Mouse (Mus musculus) cerebellum, postnatal 10 days (tissue): ENCODE measurements around the gene Ptx3.
A peak's percentile ranks its signal among the peaks of the same experiment; 100 is the strongest.

Source experiments
- DNase-seq, 2 experiments: peaks; one replicate each; pipeline ENCODE4 v3.0.0; 2021; ENCODE audit warnings: mixed read lengths in 2 of 2

The Ptx3 gene

DNA sequence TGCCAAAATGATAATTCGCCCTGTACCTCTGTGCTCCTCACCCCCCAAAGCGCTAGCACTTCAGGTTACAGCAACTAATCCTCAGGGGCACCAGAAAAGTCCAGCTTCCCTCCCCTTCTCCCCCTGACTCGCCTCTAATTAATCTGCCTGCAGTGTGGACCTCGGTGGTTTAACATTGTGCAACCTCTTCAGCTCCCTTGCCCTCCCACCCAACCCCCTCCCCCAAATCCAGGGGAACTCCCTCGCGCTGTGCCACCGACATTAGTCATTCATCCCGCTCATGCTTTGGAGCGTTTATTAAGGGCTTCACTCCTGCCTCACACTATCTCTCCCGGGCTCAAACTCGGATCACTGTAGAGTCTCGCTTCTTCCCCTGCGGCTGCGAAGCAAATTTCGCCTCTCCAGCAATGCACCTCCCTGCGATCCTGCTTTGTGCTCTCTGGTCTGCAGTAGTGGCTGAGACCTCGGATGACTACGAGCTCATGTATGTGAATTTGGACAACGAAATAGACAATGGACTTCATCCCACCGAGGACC is at the start of gene Ptx3:
Ptx3 (plus strand) TSS at position 256 of the 537 bp plus-strand sequence.
- peak; percentile 15 to 28 for DNase-seq

DNA sequence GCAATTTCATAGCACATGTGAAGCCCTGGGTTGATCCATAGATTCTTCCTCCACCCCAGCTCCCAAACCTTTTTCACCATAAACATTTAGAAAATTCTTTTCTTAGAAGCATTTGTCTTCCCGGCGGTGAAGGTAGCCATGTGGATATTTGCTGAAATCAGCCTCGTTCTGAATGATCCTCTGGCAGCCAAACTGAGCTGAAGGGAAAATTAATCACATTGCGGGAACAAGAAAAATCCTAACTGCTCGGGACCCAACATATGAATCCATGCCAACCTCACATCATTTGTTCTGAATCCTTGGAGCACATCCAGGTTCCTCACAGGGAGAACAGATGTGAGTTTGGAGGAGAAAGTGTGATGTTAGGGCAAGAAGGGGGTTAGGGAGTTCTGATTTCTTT is 46.8 kb upstream of the Ptx3 start:
- DNase-seq: peak; percentile 59 to 62

DNA sequence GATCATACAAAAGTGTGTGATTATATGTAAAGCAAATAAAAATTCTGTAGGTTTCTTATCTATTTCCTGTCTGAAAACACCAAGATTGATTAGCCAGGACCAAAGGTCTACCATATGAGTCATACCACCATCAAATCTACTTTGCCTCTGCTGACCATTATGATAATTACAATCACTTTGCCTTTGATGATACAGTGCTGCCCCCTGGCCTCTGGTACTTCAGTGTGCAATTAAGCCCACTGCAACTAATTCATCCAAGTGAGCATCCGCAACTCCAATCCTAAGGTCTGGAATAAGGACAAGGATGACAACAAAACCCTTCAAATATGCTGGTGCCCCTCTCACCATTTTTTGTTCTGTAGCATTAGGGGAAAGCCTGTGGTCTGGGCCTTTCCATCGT is 40.1 kb upstream of the Ptx3 start:
- peak; percentile 18 to 22 for DNase-seq

GRCm38 (mm10) chr3:66193910-66194562 is 25.7 kb upstream of the Ptx3 start:
- no peak for DNase-seq

GRCm38 (mm10) chr3:66208836-66209573 is 10.7 kb upstream of the Ptx3 start:
- no peak for DNase-seq

- DNase-seq: no peak
These were observed 6.2 kb upstream of the Ptx3 start for GRCm38 (mm10) chr3:66213524-66213923.

DNA sequence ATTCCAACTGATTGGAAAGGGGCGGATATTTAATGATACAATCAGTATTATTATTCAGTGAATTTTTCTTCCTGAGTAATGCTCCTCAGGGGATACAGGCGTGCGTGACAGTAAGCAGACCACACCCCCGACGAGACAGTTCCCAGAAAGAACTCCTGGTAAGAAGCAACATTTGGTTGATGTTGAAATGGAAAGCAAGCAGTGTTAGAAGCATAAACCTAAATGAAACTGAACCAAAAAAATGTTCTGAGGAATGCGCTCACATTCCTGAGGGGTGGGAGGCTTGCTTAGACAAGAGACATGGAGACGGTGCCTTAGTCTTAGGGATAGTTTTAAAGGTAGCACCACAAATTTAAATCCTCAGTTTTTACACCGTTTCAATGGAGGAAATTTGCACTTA is 4.0 kb upstream of the Ptx3 start:
- DNase-seq: no peak

GRCm38 (mm10) chr3:66220554-66221242 is 988 bp downstream of the Ptx3 start:
- peak; percentile 65 to 66 for DNase-seq

- peak; percentile 17 to 20 for DNase-seq
These were observed 1.5 kb downstream of the Ptx3 start for GRCm38 (mm10) chr3:66221243-66221611.

GRCm38 (mm10) chr3:66224931-66225537 is 5.3 kb downstream of the Ptx3 start:
- no peak for DNase-seq

DNA sequence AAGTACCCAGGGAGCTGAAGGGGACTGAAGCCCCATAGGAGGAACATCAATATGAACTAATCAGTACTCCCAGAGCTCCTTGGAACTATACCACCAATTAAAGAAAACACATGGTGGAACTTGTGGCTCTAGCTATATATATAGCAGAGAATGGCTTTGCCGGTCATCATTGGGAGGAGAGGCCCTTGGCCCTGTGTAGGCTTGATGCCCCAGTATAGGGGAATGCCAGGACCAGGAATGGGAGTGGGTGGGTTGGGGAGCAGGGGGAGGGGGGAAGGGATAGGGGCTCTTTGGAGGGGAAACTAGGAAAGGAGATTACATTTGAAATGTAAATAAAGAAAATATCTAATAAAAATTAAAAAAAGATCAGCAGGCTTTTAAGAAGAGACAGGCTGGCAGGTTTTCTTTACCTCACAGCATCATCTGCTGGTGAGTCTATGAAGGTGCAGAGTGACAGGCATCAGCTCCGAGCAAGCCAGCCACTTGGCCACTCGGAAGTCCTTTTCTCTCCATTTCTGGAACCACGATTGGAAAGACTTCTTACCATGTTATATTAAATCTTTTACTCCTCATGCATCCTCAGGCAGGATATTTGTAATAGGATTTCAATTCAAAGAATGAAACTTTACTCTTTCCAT is 16.6 kb downstream of the Ptx3 start:
- peak; percentile 50 to 62 for DNase-seq

DNA sequence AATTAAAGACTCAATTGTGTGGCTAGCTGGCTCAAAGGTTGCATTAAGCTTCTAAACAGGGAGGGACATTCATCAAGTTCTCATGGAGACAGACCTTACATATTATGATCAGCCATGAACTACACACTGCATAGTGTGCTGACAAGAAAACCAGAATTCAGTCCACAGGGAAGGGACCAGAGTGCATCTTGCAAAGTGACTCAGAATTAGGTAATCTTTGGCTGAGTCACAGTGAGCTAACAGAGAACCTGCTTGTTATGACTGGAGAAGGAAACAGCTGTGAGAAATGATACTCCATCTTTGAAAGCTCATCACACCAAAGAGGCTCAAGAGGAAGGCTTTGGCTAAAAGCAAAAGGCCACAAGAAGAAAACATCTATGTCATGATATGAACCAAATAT is 20.8 kb downstream of the Ptx3 start:
- no peak for DNase-seq

DNA sequence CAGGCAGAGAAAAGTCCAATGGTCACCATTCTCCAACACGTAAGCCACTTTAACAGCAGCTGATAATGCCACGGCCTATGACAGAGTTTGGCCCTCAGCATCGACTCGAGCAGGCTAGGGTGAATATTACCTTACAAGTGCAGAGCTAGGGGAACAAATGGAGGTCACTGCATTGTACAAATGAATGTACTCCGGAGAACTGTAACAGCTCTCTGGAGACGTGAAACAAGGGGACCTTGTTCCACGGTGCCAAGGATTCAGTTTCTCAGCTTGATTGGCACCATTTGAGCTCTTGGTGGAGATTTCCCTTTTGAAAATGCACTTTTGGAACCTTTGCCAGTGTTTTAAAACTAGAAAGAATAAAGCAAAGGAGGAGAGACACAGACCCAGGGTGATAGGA is 32.1 kb downstream of the Ptx3 start:
- no peak for DNase-seq

DNA sequence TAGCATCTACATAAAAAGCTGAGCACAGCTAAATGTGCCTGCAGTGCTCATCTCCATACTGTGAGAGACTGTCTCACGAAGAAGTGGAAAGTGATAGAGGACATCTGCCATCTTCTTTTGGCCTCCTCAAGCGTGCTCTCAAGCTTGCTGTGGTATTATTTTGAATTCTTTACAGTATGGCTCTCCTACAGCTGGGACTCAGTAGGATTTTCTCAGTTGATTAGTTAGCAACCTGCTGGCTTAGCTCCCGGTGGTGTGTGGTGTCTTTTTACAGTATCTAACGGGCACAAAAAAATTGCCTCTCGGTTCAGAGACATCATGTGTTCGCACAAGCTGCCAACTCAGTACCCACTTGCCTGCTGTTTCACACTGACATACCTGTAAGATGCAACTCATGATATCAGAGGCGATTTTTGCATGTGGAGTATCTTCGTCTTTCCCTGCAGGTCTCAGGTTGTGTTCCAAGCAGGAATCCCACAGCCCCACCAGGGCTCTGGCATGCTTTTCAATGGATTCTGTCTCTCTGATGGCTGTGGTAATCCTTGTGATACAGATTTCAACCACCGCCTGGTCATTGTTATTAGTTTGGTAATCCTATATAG is 34.9 kb downstream of the Ptx3 start:
- peak; percentile 66 to 83 for DNase-seq

DNA sequence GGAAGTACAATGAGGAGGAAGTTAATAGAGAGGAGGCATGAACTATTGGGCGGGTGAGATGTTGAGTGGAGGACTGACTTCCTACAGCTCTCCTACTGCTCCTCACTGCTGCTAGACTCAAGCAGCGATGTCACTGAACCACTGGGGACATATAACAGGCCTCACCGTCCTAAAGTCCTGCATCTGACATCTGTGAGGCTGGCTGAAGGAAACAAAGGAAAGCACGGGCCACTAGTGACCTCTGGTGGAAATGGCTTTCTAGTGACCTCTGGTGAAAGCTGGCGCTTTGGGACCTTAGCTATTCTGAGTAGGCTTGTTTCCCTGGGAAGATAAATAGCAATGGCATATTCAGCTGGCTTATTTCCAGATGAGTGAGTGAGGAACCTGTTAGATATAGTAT is 42.6 kb downstream of the Ptx3 start:
- DNase-seq: peak; percentile 55 to 59

DNA sequence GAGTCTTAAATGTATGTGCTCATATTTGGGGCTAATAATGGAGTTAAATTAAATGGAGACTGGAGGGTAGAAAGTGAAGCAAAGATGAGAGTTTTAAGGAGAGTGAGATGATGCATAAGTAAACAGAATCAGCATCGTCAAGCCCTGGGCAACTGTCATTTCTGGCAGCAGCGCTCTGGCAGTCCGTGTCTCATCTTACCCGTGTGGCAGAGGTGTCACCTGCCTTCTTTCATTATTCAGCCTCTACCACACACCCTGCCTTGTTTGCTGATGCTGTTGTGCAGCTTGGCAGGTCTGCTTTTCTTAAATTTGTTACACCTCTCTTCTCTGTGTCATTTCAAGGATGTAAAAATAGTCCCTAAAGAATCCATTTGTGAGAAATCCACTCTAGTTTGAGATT is 43.6 kb downstream of the Ptx3 start:
- peak; percentile 42 to 57 for DNase-seq
